Mouse (Mus musculus) cerebellum, adult 9-11 months (tissue): ENCODE measurements at regions not wholly inside any gene's neighbourhood (a gene's known extent, or its start where the extent isn't known, plus 50 kb on each side); places are given as distances from the start of the nearest gene placed in this dataset.
A peak's percentile ranks its signal among the peaks of the same experiment; 100 is the strongest.

ENCODE experiments used
- DNase-seq: peaks from one replicate; pipeline ENCODE4 v3.0.0; 2022

- DNase-seq: no peak
Observed at GRCm38 (mm10) chr8:92130025-92130557, 227.3 kb upstream of the Irx5 start.

- DNase-seq: peak; percentile 26
Observed at GRCm38 (mm10) chr8:92129241-92130015, 228.0 kb upstream of the Irx5 start.

DNA sequence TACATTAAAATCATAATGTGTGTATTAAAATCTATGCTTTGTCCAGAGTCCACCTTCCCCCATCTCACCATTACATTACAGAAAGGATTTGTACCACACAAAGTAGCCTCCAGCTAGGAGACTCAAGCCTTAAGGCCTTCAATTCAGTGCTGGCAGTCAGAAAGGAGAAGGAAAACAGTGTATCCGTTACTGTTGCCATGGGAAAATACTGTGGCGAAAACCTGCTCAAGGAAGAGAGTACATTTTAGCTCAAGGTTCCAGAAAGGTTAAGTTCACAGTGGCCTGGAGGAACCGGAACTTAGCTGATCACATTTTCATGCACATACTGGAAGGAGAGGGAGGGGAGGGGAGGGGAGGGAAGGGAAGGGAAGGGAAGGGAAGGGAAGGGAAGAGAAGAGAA lies 231.8 kb upstream of the Irx5 start:
- DNase-seq: no peak

GRCm38 (mm10) chr8:92121296-92121695 lies 236.1 kb upstream of the Irx5 start:
- DNase-seq: no peak

GRCm38 (mm10) chr8:92115479-92116267 lies 241.8 kb upstream of the Irx5 start:
- no peak for DNase-seq

DNA sequence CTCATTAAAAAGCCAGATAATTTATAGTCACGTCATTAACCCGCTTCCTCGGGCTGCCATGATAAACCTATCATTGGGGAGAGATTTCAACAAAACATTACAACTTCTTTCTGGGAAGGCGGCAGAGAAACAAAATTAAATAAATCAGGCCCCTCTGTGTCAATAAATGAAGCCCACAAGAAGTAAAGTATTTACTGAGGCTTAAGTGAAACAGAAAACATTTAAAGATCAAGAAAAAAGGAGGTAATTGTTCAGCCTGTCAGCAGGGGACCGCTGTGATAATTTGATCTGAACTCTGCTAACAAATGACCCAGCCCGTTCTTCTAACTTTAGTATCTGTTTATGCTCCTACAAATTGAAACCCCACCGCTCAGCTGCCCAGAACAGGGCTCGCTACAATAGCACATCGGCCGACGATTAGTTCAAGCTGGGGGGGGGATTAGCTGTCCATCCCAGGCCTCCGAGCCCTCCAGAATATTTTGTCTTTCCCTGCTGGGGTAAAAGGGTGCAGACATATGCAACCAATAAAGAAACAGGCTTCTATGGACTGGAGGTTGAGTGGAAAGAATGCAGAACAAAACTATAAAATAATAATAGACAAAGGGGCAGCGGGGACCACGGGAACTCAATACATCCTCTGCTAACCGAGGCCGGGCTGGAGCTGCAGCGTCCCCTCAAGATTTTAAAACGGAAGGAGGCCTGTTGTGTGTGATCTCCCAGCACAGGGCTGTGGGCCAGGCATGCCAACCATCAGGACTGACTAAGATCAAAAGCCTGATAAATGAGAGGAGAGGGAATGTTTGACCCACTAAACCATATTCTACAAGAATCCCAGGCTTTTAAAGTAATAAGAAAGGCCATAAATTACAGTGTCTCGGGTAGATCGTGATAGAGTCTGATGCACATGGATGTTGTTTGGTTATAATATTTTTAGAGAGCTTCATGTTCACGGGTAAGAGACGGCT lies 242.8 kb upstream of the Irx5 start:
- no peak for DNase-seq

DNA sequence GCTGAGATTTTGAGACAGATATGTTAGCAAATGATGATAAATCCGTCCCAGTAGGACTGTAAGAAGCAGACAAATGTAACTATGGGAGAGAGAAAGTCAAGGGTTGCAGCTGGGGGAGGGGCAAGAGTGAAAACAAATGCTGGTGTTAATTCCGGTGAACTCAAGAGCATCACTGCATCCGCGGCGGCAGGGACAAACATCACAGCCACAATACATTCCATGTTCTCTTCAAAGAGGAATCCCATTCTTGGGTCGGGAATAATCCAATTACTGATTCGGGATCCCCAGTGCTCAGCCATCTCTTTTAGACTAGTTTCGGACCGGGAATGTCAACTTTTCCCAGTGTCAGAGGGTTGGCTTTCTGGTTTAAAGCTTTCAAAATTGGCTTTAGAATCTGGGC lies 243.5 kb upstream of the Irx5 start:
- no peak for DNase-seq

- DNase-seq: no peak
Observed at GRCm38 (mm10) chr8:92113386-92113785, 244.0 kb upstream of the Irx5 start.

DNA sequence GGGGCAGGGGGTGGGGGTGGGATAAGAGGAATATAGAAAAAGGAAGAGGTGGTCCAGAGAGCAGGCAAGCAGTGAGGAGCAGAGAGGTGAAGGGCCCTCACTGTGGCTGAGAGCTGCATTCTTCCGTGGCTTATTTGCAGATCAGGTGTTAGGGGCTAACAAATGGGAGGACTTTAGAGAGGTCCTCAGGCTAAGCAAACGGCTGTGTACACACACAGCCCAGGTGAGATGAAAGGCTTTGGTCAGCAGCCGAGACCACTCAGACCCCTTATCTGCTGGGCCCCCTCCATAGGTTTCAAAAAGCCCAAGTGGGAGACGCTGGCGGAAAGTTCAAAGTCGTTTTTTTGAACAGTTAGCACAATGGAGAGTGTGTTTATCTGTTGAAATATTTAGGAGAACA lies 252.9 kb upstream of the Irx5 start:
- DNase-seq: no peak

DNA sequence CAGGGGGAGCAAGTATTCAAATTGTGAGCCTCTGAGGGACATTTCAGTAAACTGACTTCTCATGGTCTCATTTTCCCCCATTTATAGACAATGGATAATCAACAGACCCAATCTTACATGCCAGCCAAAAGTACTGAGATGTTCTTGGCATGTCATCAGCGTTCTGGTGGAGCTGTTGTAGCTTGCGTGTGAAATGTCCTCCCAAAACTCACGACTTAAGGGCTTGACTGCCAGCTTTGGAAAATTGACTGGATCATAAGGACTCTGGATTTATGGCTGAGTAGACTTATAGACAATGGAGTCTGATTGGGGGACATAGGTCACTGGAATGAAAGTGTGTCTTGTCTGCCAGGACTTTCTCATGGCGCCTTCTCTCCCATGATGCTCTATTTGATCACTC lies 254.9 kb upstream of the Irx5 start:
- DNase-seq: no peak

DNA sequence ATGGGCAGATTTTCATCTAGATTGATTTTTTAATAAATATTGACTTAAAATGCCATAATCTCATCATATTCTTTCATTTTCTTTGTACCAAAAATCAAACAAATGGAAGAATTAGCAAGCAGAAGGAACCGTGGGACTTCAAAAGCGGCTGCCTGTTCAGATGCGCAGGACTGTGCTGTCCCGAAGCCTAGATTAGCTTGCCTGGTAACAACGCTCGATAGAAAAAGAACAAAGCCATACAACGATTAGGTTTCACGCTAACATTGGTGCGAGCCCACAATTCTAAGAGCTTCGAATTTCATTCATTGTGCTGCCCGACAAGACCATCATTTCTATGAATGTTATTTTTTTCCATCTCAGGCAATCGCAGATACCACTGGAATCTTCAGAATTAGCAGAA lies 262.1 kb upstream of the Irx5 start:
- no peak for DNase-seq

DNA sequence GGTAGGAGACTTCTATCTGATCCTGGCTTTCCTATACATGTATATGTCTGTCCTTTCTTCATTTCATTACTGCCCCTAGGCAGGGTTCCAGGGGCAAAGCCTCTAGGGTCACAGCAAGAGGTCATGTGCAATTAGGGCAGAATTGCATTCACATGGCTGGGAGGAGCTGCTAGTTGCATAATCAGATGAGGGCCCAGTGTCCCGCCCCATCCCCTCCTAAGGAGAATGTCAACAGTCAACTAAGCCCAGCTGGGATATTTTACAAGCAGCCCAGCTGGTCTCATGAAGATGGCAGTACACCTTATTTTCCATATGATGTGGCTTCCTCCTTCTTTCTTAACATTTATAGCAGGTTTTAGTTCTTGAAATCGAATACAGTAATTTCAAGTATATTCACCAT lies 273.3 kb upstream of the Irx5 start:
- DNase-seq: no peak

DNA sequence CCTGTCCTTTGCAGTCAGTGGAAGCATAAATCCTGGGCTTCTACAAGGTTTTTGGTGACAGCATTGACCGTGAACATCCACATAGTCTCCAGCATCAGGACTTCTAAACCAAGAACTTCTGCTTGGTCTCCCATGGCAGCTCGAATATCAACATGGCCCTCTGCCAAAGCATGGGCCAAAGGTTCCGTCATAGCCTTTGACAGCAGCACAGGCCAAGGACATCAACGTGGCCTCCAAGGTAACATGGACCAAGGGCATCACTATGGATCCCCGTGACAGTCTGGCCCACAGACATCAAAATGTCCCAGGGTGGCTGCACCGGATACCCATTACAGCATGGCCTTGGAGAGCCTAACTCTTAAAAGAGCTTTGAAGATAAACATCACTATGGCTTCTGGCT lies 275.5 kb upstream of the Irx5 start:
- no peak for DNase-seq

GRCm38 (mm10) chr8:92080852-92081251 lies 276.6 kb upstream of the Irx5 start:
- no peak for DNase-seq

- DNase-seq: no peak
Observed at GRCm38 (mm10) chr8:92077611-92078010, 275.7 kb upstream of the Irx3 start.

DNA sequence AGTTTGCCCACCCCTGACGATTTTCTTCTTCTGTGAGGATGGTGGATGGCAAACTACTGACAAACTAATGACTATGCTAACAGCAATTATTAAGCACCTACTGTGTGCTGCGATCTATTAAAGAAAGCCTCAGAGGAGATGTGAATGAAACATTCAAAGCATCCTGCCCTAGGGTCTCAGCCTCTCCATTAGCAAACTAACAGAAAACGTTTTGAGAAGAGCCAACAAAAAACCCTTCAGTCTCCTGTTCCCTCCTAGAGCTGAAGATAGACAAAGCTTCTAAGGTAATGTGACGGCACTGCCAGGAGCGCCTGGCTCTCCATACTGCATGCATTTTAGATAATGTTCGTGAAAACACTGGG lies 270.4 kb upstream of the Irx3 start:
- DNase-seq: no peak

- DNase-seq: no peak
Observed at GRCm38 (mm10) chr8:92071305-92072253, 269.7 kb upstream of the Irx3 start.

DNA sequence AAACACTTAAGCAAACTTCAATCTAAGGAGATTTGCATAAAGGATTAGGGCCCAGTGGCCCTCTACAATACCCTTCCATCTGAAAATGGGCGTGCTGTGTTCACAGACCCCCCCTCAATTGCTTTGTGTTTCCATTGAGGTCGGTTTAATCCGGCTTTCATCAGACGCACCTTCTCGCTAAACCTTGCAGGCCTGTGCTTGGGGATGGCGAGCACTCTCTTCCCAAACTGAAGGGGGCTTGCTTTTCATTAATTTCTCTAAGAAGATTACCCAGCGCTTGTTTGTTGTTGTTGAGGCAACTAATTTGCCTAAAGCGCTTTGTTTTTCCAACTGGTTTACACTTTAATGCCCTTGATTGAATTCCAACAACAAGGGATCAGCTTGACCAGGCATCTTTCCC lies 268.8 kb upstream of the Irx3 start:
- no peak for DNase-seq

GRCm38 (mm10) chr8:92066435-92066834 lies 264.6 kb upstream of the Irx3 start:
- DNase-seq: no peak

- no peak for DNase-seq
Observed at GRCm38 (mm10) chr8:92065554-92066239, 263.8 kb upstream of the Irx3 start.

DNA sequence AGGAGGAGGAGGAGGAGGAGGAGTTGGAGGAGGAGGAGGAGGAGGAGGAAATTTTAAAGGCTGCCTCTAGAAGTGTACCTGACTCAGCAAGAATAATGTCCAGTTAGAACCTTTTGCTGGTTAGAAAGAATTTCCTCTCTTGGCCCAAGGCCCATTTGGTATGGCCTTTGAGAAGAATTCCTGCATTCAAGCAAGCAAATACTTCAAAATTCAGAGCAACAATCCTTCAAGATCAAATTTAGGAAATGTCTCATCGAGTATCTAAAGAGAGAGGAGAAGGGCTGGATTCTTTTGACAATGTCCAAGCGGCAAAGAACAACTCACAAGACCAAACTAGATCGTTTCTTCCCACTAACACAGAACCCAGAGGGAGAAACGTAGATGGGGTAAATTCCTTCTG lies 263.1 kb upstream of the Irx3 start:
- no peak for DNase-seq
